Mouse (Mus musculus) forelimb bud, embryonic 11.5 days (tissue): ENCODE data around the gene Maml3.
A peak's percentile ranks its signal among the peaks of the same experiment; 100 is the strongest.

ENCODE experiments used
- DNase-seq: peaks from one replicate; pipeline ENCODE4 v3.0.0-alpha.2; 2012; ENCODE audit warnings: low read depth, low spot score

Maml3 gene

DNA sequence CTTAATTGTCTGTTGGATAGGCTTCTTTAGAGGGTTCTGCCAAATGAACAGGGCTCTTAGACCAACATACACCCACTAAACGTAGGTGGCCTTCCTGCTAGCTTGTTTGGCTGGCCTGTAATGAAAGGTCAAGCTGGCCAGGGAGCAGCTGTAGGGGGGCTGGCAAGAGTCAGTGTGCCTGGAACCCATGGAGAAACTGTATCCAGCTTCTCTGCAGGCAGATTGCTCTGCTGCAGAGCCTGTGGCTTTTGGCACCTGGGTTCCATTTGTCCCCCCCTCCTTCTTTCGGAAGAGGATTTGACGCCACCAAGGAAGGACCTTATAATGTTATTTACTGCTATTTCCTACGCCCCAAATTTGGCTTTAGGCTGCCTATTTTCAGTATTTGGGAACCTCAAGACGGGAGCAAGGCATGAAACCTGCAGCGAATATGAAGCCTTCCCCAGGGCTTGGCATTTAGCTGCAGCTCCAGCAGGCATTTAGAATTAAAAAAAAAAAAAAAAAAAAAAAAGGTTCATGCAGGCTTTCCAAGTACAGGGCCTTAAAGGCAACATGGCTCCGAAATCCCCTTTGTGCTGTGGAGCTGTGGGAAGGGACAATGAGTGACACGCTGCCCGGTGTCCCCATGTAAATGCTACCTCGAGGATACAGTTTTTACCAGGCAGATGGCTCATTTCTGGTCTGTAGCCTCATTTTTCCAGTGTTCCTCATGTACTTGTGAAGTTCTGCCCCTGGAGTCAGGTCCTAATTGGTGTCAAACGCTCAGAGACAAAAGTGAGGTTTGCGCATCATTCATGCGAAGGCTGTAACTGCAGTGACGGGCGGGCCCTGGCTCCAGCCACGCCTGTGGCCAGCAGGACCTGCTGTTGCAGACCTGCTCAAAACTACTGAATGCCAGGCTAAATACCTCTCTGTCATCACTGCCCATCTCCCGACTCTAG, 356.2 kb downstream of the Maml3 start:
- DNase-seq, result no peak

DNA sequence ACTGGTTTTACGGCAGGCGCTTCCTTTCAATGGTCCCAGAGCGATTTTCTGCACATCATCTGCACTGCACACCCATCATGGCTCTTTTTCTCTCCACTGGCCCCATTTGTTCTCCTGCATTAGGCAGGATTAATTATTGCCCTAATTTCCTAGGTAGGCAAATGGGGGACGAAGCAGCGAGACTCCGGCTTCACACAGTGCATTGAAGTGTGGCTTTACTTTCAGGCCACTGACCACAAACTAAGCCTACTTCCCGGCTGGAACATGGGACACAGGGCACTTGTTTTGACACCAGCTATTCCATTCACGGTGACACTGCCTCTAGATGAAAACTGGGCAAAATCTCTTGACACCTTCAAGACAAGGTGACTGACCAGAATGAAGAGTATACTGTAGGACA, 358.1 kb downstream of the Maml3 start:
- no peak for DNase-seq

DNA sequence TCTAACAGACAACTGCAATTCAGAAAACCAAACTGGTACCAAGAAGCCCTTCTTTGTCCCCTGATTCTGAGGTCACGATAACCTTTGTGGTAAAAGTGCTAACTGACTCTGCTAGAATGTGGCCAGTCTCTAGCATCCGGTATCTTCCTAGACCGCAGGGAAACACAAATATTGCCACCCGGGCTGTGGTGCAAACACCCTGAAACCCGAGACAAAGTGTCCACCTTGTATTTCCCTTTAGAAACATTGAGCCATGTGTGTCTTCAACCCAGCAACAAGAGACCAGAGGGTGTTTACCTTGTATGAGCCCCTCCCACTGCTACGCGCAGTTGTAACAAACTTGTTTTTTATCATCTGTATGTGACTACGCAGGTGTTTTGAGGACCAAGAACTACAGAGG, 359.7 kb downstream of the Maml3 start:
- no peak for DNase-seq

DNA sequence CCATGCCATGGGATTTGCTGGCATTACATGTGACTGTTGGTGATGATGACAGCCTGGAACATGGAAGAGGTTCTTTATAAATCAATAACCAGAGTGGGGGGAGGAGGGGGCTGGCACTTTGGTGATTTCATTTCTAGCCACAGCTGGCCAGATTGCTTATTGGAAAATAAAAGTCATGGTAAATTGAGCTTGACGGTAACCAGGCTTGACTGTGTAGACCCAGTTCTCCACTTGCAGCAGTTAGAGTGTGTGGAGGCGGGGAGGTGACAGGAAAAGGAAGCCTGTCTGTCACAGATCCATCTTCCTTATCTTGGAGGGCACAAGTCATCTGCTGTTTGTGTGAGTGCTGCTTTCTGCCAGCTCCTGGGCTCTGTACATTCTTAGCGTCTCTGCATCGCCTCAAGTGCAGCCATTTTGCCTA, 360.5 kb downstream of the Maml3 start:
- DNase-seq, result peak; percentile 28

DNA sequence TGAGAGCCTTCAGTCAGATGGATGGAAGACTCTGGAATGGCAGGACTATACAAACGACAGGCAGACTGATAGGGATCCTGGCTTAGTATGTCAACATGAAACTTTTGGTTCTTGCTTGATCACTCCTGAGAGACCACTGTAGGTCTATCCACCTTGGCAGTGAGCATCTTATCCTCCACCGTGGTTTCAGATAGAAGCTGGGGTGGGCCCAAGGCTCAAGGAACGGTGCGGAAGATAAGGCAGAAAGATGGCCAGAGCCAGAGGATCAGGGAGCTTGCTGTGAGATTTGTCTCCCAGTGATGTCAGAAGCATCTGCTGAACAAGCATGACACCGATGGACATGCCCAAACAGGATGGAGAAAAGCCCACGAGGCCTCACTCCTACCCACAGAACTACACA, 362.5 kb downstream of the Maml3 start:
- no peak for DNase-seq

DNA sequence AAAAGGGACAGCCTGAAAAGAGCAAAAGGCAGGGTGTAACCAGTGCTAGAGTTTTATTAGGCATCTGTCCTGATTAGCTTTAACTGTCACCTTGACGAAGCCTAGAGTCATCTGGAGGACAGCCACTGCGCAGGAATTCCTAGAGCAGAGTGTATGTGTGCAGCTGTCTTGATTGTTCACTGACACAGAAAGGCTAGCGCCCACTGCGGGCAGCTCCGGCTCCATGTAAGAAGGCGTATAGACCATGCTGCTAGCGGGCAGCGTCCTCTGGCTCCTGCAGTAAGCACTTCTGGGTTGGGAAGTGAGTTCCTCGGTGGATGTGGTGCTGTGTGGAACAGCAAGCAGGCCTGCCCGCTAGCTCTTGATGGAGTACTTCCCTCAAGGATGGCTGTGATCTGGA, 363.1 kb downstream of the Maml3 start:
- DNase-seq, result no peak

DNA sequence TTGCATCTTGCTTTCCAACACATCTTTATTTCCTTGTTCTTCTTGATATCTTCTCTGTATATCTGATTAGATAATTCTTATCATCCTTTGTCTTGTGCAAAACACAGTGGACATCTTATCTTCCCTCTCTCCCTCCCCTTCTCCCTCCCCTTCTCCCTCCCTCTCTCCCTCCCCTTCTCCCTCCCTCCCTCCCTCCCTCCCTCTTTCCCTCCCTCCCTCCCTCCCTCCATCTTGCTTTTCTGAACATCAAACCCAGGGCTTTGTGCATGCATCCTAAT, 365.1 kb downstream of the Maml3 start:
- DNase-seq, result no peak

DNA sequence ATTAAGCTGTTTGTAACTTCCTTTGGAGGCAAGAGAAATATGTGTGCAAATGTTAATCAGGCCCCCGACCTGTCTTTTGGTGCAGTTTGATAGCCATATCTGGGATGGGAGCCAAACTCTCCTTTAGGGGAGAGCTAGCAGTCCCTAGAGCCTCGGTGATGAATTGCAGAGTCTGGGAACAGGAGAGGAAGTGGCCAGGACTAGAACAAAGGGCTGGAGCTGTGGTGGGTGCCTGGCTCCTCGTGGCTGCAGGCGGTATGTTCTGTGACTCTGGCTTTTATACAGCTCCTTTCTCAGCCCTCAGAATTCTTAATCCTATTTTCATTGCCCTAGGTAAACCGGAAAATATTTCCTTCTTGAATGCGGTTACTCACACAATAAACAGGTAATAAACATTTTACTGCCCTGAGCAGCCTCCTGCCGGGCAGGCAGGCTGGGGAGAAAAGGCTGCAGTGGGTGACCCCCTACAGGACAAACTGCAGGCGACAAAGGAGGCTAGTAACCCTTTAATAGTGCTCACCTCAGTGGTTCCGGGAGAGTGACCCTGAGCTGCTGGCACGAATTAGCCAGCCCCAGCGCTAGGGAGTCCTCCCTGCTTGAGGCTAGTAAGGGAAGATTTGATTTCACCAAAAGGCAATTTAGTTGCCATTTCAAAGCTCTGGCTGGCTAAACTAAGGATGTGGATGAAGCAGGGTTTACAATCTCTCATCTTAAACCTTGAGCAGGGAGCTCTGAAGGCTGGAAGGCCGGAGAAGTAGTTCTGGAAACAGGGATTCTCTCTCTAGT, 365.6 kb downstream of the Maml3 start:
- DNase-seq, result peak; percentile 85

DNA sequence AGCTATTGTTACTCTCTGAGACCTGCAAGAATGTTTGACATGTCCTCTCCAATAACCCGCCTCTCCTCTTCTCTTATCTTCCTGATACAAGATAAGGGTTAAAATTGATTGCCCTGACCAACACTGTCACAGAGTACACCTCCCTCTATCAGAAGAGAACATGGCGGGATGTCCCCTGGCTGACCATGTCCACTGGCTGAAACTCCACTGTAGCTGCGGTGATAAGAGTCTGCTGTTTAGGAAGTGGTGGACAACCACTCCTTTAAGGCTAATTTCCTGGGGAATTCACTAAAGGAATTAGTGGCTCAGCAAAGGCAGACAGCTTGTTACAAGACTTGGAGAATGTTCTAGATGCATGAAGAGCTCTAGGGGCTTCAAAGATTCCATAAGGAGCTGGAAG, 371.2 kb downstream of the Maml3 start:
- DNase-seq, result no peak

DNA sequence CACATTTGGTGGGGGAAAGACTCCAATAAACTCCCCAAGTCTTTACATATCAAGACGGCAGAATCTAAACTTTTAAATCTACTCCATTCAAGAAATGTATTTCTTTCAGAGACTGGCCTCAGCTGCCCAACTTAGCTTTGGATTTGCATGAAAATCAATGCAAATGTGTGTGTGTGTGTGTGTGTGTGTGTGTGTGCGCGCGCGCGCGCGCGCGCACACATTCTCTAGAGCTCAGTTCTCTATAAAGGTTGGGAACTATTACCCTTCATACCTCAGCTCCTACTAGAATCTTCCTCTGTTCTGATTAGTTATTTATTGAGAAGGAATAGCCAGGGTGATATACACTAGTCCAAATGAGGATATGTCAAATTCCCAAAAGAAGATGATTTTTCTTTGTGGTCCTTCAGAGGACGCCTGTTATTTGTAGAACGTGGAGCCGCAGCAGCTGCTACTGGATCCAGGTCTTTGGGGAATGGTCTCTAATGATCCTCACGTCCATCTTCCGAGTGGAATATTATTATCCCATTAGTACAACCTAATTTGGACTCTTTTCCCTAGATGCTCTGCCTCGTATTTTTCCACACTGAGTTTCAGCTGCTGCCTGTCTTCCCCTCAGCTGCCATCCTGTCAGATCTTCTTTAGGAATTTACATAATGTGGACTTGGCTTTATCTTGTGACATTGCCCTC, 372.8 kb downstream of the Maml3 start:
- no peak for DNase-seq

DNA sequence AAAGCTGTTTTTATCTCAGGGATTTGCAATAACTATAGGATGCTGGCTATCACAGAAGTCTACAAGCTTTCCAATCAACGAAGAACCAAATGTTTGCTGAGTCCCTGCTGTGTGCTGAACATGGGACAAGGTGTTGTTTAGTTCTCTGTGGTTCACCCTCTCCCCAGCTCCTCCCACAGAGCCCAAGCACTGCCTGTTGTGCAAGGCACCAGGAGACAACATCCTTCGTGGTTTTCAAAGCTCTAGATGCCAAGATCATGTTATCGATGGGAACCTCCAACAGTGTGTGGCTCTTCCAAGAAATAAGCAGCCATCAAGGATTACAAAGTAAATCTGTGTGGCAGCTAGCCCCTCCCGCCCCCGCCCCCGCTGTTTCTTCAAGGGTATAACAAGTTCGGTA, 374.2 kb downstream of the Maml3 start:
- DNase-seq, result no peak

DNA sequence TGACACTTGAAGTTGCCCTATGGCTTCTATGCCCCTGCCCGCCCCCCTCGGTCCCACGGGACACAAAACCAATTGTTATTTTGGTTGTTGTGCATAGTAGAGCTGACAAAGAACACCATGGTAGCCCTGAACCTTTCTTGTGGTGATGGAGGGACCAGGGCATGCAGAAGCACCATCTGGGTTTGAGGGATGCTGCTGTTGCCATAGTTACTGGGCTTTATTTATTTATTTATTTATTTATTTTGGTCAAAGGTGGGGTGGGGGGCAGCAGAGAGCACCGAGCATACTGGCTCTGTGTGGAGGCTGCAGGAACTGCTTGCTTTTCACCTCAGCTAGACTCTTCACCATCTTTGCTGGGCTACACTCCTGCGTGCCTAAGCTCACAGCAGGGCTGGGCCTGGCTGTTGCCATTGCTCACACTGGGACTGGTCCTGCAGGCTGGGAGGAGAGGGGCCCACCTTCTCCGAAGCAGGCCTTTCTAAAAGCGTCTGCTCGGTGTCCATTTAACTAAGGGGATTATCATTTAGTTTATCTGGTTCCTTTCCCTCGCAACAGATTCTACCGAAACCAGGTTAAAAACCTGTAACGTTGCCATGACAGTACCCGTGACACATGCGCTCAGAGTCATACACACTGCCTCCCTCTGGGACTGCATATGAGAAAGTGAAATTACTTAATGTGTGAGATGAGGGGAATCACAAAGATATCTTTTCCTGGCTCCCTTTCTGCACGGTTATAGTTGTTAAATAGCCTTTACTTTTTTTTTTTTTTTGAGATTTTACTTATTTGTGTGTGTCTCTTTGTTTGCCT, 375.6 kb downstream of the Maml3 start:
- no peak for DNase-seq

DNA sequence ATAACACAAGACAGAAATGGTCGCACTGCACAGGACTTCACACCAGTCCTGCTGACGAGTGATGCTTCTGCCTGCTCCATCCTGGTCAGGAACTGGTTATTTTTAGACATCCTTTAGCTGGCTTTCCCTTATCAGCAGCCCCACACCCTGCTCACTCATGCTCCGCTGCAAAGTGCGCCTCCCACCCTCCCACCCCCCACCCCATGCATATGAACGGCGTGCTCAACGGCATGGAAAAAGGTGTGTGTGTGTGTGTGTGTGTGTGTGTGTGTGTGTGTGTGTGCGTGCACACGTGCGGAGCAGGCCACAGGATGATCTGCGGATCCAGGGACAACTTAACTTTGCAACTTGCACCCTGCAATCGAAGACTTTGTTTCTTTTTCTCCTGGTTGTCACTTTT, 376.4 kb downstream of the Maml3 start:
- DNase-seq, result no peak

DNA sequence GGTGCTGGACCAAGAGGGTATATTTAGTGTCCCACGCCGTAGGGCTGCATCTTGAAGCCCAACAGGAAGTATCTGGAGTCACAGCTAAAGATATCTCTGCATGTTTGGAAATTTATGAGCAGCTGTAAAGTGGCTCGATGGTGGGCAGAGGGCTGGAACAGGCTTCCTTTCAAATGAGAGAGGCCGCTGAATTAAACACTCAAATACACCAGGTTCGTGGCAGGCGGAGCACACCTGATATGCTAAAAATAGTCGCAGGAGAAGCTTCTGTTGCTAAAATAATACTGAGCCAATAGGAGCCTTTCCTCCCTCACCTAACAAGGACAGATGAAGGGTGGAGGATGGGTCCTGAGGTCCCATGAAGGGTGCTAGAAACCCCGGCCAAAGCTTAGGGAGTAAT, 376.9 kb downstream of the Maml3 start:
- DNase-seq, result no peak

DNA sequence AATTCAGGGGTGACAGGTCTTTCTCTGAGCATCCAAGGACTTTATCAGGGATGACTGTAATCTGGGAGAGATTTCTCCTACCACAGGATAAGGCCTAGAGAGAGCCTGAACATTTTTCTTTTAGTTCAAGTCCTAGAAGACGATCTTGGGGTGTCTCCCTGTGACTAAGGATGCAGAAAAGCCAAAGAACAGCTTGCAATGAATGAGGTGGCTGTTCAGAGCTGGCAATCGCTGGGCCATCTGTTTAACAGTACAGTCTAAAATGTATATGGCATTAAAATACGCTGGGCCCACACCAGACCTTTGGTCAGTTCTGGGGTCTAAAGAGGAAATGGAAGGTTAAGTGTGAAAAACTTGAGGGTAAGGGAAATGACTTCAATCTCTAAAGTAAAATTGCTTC, 377.4 kb downstream of the Maml3 start:
- DNase-seq, result no peak

DNA sequence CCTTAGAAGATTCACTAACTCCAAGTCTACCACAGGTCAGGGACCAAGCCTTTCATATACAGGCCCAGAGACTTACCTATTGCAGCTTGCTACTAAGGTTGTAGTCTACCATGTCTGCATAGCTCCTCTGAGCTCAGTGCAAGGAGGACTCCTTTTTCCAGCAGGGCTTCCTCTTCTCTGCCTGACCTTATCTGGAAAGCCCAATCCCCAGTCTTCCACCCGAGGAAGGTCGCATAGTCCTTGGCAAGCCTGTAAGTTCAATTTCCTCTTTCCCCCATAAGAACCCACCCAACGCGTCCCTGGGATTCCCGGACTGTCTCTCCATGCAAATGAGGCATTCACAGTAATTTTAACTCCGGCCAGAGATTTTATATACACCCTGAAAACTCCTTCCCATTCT, 378.6 kb downstream of the Maml3 start:
- DNase-seq, result no peak

DNA sequence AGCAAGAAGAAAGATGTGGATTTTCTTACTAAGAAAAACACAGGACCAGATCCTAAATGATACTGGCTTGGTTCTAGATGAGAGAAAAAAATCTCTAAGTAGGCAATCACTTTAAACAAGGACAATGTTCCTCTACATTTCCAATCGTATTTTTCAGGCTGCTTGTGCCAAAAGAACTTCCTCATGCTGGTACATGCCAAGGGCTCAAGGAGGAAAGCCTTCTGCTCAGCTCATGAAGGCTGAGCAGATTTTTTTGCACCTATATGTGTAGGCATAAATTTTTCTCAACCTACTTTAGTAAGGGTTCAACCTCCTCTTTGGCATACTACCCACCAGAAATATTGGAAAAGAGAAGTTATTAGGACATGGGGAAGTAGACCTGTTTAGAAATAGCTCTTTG, 384.9 kb downstream of the Maml3 start:
- no peak for DNase-seq

DNA sequence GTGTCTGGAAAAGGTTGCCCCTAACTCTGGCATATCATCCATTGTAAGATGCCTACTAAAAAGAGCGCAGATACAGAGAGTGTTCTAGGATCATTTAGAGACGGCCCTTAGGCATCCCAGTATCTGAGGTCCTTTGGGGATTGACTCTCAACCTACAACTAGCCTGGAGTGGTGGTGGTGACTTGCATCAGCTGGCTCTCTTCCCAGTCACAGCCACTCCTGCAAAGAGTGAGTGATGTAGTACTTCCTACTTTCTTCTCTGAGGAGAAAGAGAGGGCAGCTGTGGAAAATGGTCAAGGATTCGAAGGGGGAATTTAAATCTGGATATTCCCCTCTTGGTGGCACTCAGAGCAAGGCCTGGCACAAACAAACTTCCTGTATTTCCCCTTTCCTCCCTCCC, 385.5 kb downstream of the Maml3 start:
- no peak for DNase-seq

DNA sequence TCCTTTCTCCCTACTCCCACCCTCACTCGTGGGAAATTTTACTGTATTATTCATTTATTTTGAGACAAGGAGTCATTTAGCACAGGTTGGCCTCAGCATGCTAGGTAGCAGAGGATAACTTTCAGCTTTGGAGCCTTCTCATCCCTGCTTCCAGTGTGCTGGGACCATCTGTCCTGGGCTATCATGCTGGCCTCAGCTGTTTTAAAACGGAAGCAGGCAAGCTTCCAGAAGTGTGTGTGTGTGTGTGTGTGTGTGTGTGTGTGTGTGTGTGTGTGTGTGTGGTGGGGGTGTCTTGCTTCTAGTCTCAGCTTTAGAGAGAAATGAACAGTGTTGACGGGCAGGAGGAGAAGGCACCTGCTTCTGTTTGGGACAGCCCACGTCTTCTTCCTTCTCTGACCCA, 387.0 kb downstream of the Maml3 start:
- DNase-seq, result no peak

DNA sequence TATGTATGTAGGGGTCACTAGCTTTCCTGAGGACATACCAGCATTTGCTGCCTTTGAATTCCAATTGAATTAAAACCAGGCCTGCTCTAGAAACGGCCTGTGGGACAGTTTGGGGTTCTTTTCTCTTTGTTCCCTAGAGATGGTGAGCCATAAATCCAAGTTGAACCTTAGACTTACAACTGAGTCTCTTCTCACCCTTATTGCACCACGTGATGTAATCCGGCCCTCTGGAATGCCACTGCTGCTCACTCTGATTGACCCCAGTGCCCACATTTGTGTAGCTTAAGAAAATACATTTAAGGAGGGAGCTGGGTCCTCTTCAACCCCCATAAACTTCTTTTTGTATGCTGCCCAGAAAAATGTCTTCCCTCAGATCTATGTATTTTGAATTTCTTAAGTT, 387.4 kb downstream of the Maml3 start:
- peak; percentile 46 for DNase-seq

DNA sequence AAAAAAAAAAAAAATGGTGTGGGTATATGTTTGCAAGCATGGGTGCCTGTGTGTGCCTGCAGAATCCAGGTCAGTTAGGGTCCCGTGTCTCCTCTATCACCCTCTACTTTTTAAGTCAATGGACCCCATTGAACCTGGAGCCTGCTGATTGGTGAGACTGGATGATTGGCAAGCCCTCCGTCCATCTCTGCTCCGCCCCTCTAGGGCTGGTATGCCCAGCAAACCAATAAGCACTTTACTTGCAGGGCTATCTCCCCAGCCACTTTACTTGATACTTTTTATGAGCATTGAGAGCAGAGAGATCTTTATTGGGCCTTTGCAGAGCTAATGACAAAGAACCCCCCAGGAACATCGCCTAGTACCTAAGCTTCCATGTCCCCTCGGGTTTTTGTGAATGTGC, 390.4 kb downstream of the Maml3 start:
- no peak for DNase-seq

DNA sequence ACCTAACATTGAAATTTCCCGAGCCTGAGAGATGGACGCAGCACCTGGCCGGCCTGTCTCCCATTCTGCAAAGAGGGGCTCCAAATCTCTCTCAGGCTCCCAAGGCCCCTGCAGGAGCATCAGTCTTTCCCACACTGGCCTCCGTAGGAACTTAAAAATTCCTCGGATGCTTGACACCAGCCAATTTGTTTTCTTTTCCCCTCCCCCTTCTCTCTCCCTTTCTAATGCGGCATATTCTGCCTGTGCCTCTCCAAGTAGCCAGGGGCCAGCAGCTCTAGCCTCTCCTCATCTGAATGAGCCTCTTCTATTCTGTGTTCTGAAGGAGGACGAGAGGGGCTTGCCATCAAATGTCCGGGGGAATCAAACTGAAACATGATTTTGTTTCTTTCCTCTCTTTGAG, 391.6 kb downstream of the Maml3 start:
- DNase-seq, result no peak
